Mouse (Mus musculus): Measurements from ENCODE around the gene Runx2.

- TF ChIP-seq CTCF (IDR thresholded peaks at IDR 0.05; ENCODE audit: extremely low read depth, insufficient read length, insufficient replicate concordance, low read depth, low read length) (no peak), POLR2A (IDR thresholded peaks at IDR 0.05; ENCODE audit: low read depth, low read length) (no peak)
These were observed 236.8 kb downstream of the Runx2 start for GRCm38 (mm10) chr17:44577791-44578190.
